Mouse (Mus musculus) limb, embryonic 14.5 days (tissue): Measurements from ENCODE around the gene Slc25a35. TPM values are rescaled to one million over a fixed set of nuclear protein-coding genes. Genes with fewer than 3 reads are reported as not detected.
A peak's percentile ranks its signal among the peaks of the same experiment; 100 is the strongest.

ENCODE experiments used
- ATAC-seq: fragments of 200-750 bp; cut with Nextera tagmentation; 2 replicates; pipeline ENCODE4 v1.8.0; 2017; ENCODE audit warnings: low read depth, moderate number of reproducible peaks, moderate TSS enrichment; ENCODE audit not compliant: low FRiP score
- DNase-seq: peaks from one replicate; pipeline ENCODE4 v3.0.0-alpha.2; 2015; ENCODE audit warnings: low spot score
- H3K27ac ChIP-seq: fragments of 300-500 bp; sonication (generic); replicated peaks from 2 replicates; pipeline ENCODE4 v1.5.1; 2014; ENCODE audit warnings: low read depth, mild to moderate bottlenecking, low read length, moderate library complexity, mixed read lengths
- H3K27me3 ChIP-seq: fragments of 300-500 bp; sonication (generic); 2 replicates; pipeline ENCODE4 v1.6.1; 2014; ENCODE audit warnings: low read length, mixed read lengths; ENCODE audit not compliant: control insufficient read depth, insufficient read depth
- H3K36me3 ChIP-seq: fragments of 300-500 bp; sonication (generic); 2 replicates; pipeline ENCODE4 v1.6.1; 2014; ENCODE audit warnings: mild to moderate bottlenecking, low read length, moderate library complexity, mixed read lengths; ENCODE audit not compliant: control insufficient read depth, insufficient read depth
- H3K4me1 ChIP-seq: fragments of 300-500 bp; sonication (generic); 2 replicates; pipeline ENCODE4 v1.6.1; 2014; ENCODE audit warnings: antibody characterized with exemption, low read length, mixed read lengths; ENCODE audit not compliant: control insufficient read depth, insufficient read depth
- H3K4me2 ChIP-seq: fragments of 300-500 bp; sonication (generic); replicated peaks from 2 replicates; pipeline ENCODE4 v1.6.1; 2014; ENCODE audit warnings: low read depth, mild to moderate bottlenecking, low read length, moderate library complexity; ENCODE audit not compliant: severe bottlenecking
- H3K4me3 ChIP-seq: fragments of 300-500 bp; sonication (generic); replicated peaks from 2 replicates; pipeline ENCODE4 v1.5.1; 2014; ENCODE audit warnings: low read length
- H3K9ac ChIP-seq: fragments of 300-500 bp; sonication (generic); 2 replicates; pipeline ENCODE4 v1.6.1; 2014; ENCODE audit warnings: mild to moderate bottlenecking, low read depth, low read length, moderate library complexity; ENCODE audit not compliant: severe bottlenecking
- H3K9me3 ChIP-seq: fragments of 300-500 bp; sonication (generic); 2 replicates; pipeline ENCODE4 v1.6.1; 2016; ENCODE audit warnings: low read length; ENCODE audit not compliant: control insufficient read depth
- POLR2A ChIP-seq: fragments of 200-500 bp; IDR thresholded peaks from 2 replicates; pipeline ENCODE4 v1.8.0; 2012; ENCODE audit warnings: inconsistent platforms, mild to moderate bottlenecking, moderate library complexity, borderline replicate concordance; ENCODE audit not compliant: insufficient read depth, insufficient read length; ENCODE audit errors: extremely low read depth
- WGBS: fragments of 180-500 bp; shearing (Covaris S2); extraction: QIAGEN DNeasy Blood & Tissue Kit; methylation state at CpG from one replicate; pipeline ENCODE4 v1.1.7; 2014; 5-methylcytosine and 5-hydroxymethylcytosine counted together
- polyA plus RNA-seq, 2 experiments: library from polyadenylated mRNA; depleted of rRNA in 1 of 2; stranded (reverse) in 1 of 2; unstranded in 1 of 2; fragments of >200 nt; fragmentation: Nextera tagmentation in 1 of 2; extraction: Ambion mirVana in 1 of 2; gene quantifications; 2 replicates each; pipeline versions ENCODE4 v1.2.1 to v1.2.3; 2012 to 2014

Gene Slc25a35
- polyA plus RNA-seq, 2 experiments = 2.8 to 4.7 TPM

- Histone ChIP-seq H3K27ac (no peak overlapping the region), H3K9me3 (no peaks in the 10 kb centered on the region), H3K27me3 (no peaks in the 10 kb centered on the region), H3K36me3 (no peaks in the 10 kb centered on the region), H3K4me2 (no peak overlapping the region), H3K9ac (no peak overlapping the region), H3K4me3 (no peak overlapping the region), H3K4me1 (peaks cover 5% of the 10 kb centered on the region)
- DNase-seq = no peak
- ATAC-seq = no peak
- 70% methylated on average over 2 of the region's 2 CpGs for WGBS
- TF ChIP-seq POLR2A = no peak
Observed at GRCm38 (mm10) chr11:68945245-68945644, 22.7 kb upstream of the Slc25a35 start.

GRCm38 (mm10) chr11:68946001-68946400 lies 21.9 kb upstream of the Slc25a35 start:
- DNase-seq (no peak), ATAC-seq (no peak)
- no peak overlapping the region for H3K9ac ChIP-seq
- no peaks in the 10 kb centered on the region for H3K4me1 ChIP-seq
- no peaks in the 10 kb centered on the region for H3K9me3 ChIP-seq
- no peaks in the 10 kb centered on the region for H3K36me3 ChIP-seq
- H3K4me2 ChIP-seq = no peak overlapping the region
- H3K27ac ChIP-seq = no peak overlapping the region
- TF ChIP-seq POLR2A = no peak
- no peak overlapping the region for H3K4me3 ChIP-seq
- H3K27me3 ChIP-seq = no peaks in the 10 kb centered on the region
- WGBS = 82% methylated on average over 4 of the region's 4 CpGs

GRCm38 (mm10) chr11:68946806-68947440 lies 21.0 kb upstream of the Slc25a35 start:
- H3K4me1 ChIP-seq = no peaks in the 10 kb centered on the region
- no peak overlapping the region; the same call in 1 of the 2 replicates for H3K4me2 ChIP-seq
- H3K27ac ChIP-seq = no peak overlapping the region
- H3K9ac ChIP-seq = no peak overlapping the region
- H3K36me3 ChIP-seq = no peaks in the 10 kb centered on the region
- no peak overlapping the region for H3K4me3 ChIP-seq
- no peak for TF ChIP-seq POLR2A
- DNase-seq (no peak), ATAC-seq (no peak)
- 8% methylated on average over 15 of the region's 16 CpGs for WGBS
- no peaks in the 10 kb centered on the region for H3K9me3 ChIP-seq
- no peaks in the 10 kb centered on the region for H3K27me3 ChIP-seq

- Histone ChIP-seq H3K9ac (no peak overlapping the region), H3K27me3 (no peaks in the 10 kb centered on the region), H3K27ac (no peak overlapping the region), H3K4me3 (no peak overlapping the region; the same call in 1 of the 2 replicates), H3K4me1 (no peaks in the 10 kb centered on the region), H3K4me2 (0 out of 2 replicates have a peak overlapping the region, but pooled peaks have one; percentile 21), H3K9me3 (no peaks in the 10 kb centered on the region), H3K36me3 (no peaks in the 10 kb centered on the region)
- 6% methylated on average over 12 of the region's 12 CpGs for WGBS
- DNase-seq (no peak), ATAC-seq (no peak)
- no peak for TF ChIP-seq POLR2A
Observed at GRCm38 (mm10) chr11:68947542-68947993, 20.4 kb upstream of the Slc25a35 start.

DNA sequence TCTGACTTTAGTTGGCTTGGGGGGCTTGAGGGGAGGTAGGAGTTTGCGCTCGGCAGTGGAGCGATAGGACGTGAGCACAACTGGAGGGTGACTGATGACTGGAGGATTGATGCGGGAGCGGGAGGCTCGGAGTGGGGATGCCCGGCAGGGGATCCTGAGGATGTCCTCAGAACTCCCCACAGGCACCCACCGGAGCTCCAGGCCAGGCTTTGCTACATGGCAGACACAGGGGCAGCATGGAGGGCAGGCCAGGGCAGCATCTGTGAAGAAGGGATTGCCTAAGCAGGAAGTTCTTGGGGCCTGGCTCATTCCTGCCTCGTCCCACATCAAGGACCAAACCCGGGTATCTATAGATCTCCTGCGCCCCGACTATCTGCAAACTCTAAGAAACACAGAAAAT lies 14.0 kb upstream of the Slc25a35 start:
- peaks cover 11% of the 10 kb centered on the region; the same call in 1 of the 2 replicates for H3K4me1 ChIP-seq
- H3K9me3 ChIP-seq = no peaks in the 10 kb centered on the region
- no peak overlapping the region for H3K27ac ChIP-seq
- H3K9ac ChIP-seq = no peak overlapping the region
- no peak for TF ChIP-seq POLR2A
- WGBS = 18% methylated on average over 13 of the region's 13 CpGs
- H3K4me2 ChIP-seq = peak overlapping the region; percentile 45
- peaks cover 19% of the 10 kb centered on the region for H3K27me3 ChIP-seq
- ATAC-seq = no peak
- H3K4me3 ChIP-seq = peak overlapping the region; percentile 34
- DNase-seq = no peak
- no peaks in the 10 kb centered on the region for H3K36me3 ChIP-seq
